ENCODE assay signal across 14 mouse cellular contexts in the genomic region with DNA sequence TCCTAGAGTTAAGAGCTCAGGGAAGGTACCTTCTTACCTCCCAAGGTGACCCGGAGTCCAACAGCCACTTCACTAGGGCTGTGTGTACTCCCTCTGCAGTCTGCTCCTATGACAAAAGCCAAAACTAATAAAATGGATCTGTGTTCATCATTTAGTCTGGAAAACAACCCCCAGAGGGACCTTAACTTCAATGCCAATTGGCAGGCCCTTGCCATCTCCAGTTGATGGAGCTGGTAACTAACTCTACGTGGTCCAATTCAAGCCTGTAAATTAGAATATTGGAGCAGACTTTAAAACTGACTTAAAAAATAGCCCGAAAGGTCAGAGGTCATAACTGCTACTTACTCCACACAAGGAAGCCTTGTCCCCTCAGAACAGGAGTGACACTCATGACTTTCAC. TPM values are rescaled to one million over a fixed set of nuclear protein-coding genes. Genes with fewer than 3 reads are reported as not detected.
A peak's percentile ranks its signal among the peaks of the same experiment; 100 is the strongest.
DNase-seq lines count a peak whose midpoint lies in the region; ATAC-seq and TF ChIP-seq lines count a peak whose summit lies in the region.
"Had no signal": no experiment of that assay in that cellular context is flagged by ENCODE, and none has a peak within 500 bp of the region (broad histone marks: within the 10 kb centered on the region; RNA-seq: fewer than 3 reads in every experiment).

No protein-coding gene starts in this region.

- no peak for TF ChIP-seq CTCF in heart, postnatal 0 days (IDR thresholded peaks at IDR 0.05; ENCODE audit: low read depth)
- TF ChIP-seq CTCF in thymus, adult 2 months (IDR thresholded peaks at IDR 0.05; ENCODE audit: borderline replicate concordance, control insufficient read depth, extremely low read depth, insufficient read depth, low read length, poor library complexity) = no peak

- intact Hi-C loops in gastrocnemius, postnatal 14 days (cut with DNase I; ENCODE audit: low total_unique reads) = no loop called here

- H3K9ac ChIP-seq in hindbrain, embryonic 16.5 days (ENCODE audit: low read depth, low read length) = no peak overlapping the region
- no peak overlapping the region for H3K9ac ChIP-seq in hindbrain, embryonic 11.5 days (ENCODE audit: low read depth, low read length)
- H3K9ac ChIP-seq in heart, postnatal 0 days (replicated peaks; ENCODE audit: low read depth, low read length) = no peak overlapping the region
- H3K9ac ChIP-seq in forebrain, embryonic 16.5 days (replicated peaks; ENCODE audit: low read depth, low read length) = no peak overlapping the region
- H3K9ac ChIP-seq: lung, embryonic 15.5 days had no signal

- H3K9me3 ChIP-seq in hindbrain, embryonic 16.5 days (ENCODE audit: control insufficient read depth, low read length) = no peaks in the 10 kb centered on the region
- no peaks in the 10 kb centered on the region for H3K9me3 ChIP-seq in hindbrain, embryonic 11.5 days (ENCODE audit: control insufficient read depth, low read length)
- H3K9me3 ChIP-seq in heart, postnatal 0 days (replicated peaks; ENCODE audit: control insufficient read depth, low read length) = no peaks in the 10 kb centered on the region
- H3K9me3 ChIP-seq in forebrain, embryonic 16.5 days (ENCODE audit: control insufficient read depth, low read length) = no peaks in the 10 kb centered on the region
- H3K9me3 ChIP-seq: lung, embryonic 15.5 days had no signal

- H3K27me3 ChIP-seq in hindbrain, embryonic 16.5 days (replicated peaks; ENCODE audit: control insufficient read depth, insufficient read depth, low read length) = no peaks in the 10 kb centered on the region
- H3K27me3 ChIP-seq in hindbrain, embryonic 11.5 days (ENCODE audit: control insufficient read depth, insufficient read depth, low read length) = no peaks in the 10 kb centered on the region
- no peaks in the 10 kb centered on the region for H3K27me3 ChIP-seq in heart, postnatal 0 days (ENCODE audit: control insufficient read depth, insufficient read depth, low read length)
- H3K27me3 ChIP-seq in forebrain, embryonic 16.5 days (replicated peaks; ENCODE audit: control insufficient read depth, insufficient read depth, low read length) = no peaks in the 10 kb centered on the region
- no peaks in the 10 kb centered on the region for H3K27me3 ChIP-seq in thymus, adult 2 months (ENCODE audit: control insufficient read depth, insufficient read depth, low read length)
- H3K27me3 ChIP-seq: lung, embryonic 15.5 days had no signal

- TF ChIP-seq EP300 in heart, postnatal 0 days (IDR thresholded peaks at IDR 0.05; ENCODE audit: low read depth) = no peak

- no peak for TF ChIP-seq POLR2A in thymus, adult 2 months (IDR thresholded peaks at IDR 0.05; ENCODE audit: control insufficient read depth, extremely low read depth, insufficient read depth, low read length, poor library complexity)

- no peaks in the 10 kb centered on the region for H3K36me3 ChIP-seq in hindbrain, embryonic 16.5 days (ENCODE audit: control insufficient read depth, insufficient read depth, low read length)
- no peaks in the 10 kb centered on the region for H3K36me3 ChIP-seq in hindbrain, embryonic 11.5 days (ENCODE audit: control insufficient read depth, insufficient read depth, low read length)
- 0 out of 2 replicates have a peak, but pooled peaks cover 3% of the 10 kb centered on the region for H3K36me3 ChIP-seq in heart, postnatal 0 days (replicated peaks; ENCODE audit: control insufficient read depth, insufficient read depth, low read length)
- H3K36me3 ChIP-seq in forebrain, embryonic 16.5 days (ENCODE audit: control insufficient read depth, insufficient read depth) = no peaks in the 10 kb centered on the region
- H3K36me3 ChIP-seq in thymus, adult 2 months (ENCODE audit: control insufficient read depth, insufficient read depth, low read length) = no peaks in the 10 kb centered on the region
- H3K36me3 ChIP-seq: lung, embryonic 15.5 days had no signal

- 85% methylated on average over 3 of the region's 3 CpGs for WGBS in hindbrain, embryonic 16.5 days
- WGBS in hindbrain, embryonic 11.5 days = 79% methylated on average over 3 of the region's 3 CpGs
- WGBS in heart, postnatal 0 days = 61% methylated on average over 3 of the region's 3 CpGs
- WGBS in forebrain, embryonic 16.5 days = 92% methylated on average over 3 of the region's 3 CpGs
- over 99% methylated on average over 3 of the region's 3 CpGs for WGBS in thymus, adult 2 months

- no peak overlapping the region for H3K4me3 ChIP-seq in hindbrain, embryonic 16.5 days (ENCODE audit: low read length)
- no peak overlapping the region for H3K4me3 ChIP-seq in hindbrain, embryonic 11.5 days (ENCODE audit: low read depth, low read length)
- H3K4me3 ChIP-seq in heart, postnatal 0 days (ENCODE audit: low read depth, low read length) = no peak overlapping the region
- no peak overlapping the region for H3K4me3 ChIP-seq in forebrain, embryonic 16.5 days (replicated peaks; ENCODE audit: low read length)
- H3K4me3 ChIP-seq in thymus, adult 2 months (ENCODE audit: control insufficient read depth, insufficient read depth, low read length) = no peak overlapping the region
- H3K4me3 ChIP-seq: lung, embryonic 15.5 days had no signal

- no peak overlapping the region for H3K27ac ChIP-seq in hindbrain, embryonic 16.5 days (ENCODE audit: low read depth, low read length)
- H3K27ac ChIP-seq in hindbrain, embryonic 11.5 days (ENCODE audit: low read depth, low read length) = no peak overlapping the region
- peak overlapping the region; percentile 90 for H3K27ac ChIP-seq in heart, postnatal 0 days (ENCODE audit: low read depth)
- no peak overlapping the region for H3K27ac ChIP-seq in forebrain, embryonic 16.5 days (ENCODE audit: low read length)
- no peak overlapping the region for H3K27ac ChIP-seq in thymus, adult 2 months (ENCODE audit: control insufficient read depth, insufficient read depth, low read length)
- H3K27ac ChIP-seq: lung, embryonic 15.5 days had no signal

- H3K4me2 ChIP-seq in hindbrain, embryonic 16.5 days (ENCODE audit: low read length) = no peak overlapping the region
- H3K4me2 ChIP-seq in hindbrain, embryonic 11.5 days (replicated peaks; ENCODE audit: low read depth, low read length) = no peak overlapping the region
- H3K4me2 ChIP-seq in heart, postnatal 0 days (ENCODE audit: low read depth, low read length) = no peak overlapping the region
- H3K4me2 ChIP-seq in forebrain, embryonic 16.5 days (ENCODE audit: low read length) = no peak overlapping the region
- H3K4me2 ChIP-seq: liver, embryonic 11.5 days; lung, embryonic 15.5 days had no signal

- peaks cover 19% of the 10 kb centered on the region for H3K4me1 ChIP-seq in hindbrain, embryonic 16.5 days (ENCODE audit: control insufficient read depth, insufficient read depth, low read depth, low read length)
- H3K4me1 ChIP-seq in hindbrain, embryonic 11.5 days (replicated peaks; ENCODE audit: control insufficient read depth, insufficient read depth, low read length) = peaks cover 2% of the 10 kb centered on the region; the same call in 1 of the 2 replicates
- peaks cover 41% of the 10 kb centered on the region for H3K4me1 ChIP-seq in heart, postnatal 0 days (ENCODE audit: control insufficient read depth, insufficient read depth)
- H3K4me1 ChIP-seq in forebrain, embryonic 16.5 days (replicated peaks; ENCODE audit: control insufficient read depth, insufficient read depth, low read length) = peaks cover 39% of the 10 kb centered on the region
- no peaks in the 10 kb centered on the region for H3K4me1 ChIP-seq in thymus, adult 2 months (replicated peaks; ENCODE audit: control insufficient read depth, insufficient read depth, low read length)

- 0 out of 2 replicates have a peak, but pooled peaks have one; percentile 25 for ATAC-seq in hindbrain, embryonic 16.5 days
- no peak for ATAC-seq in hindbrain, embryonic 11.5 days (ENCODE audit: low FRiP score)
- ATAC-seq in heart, postnatal 0 days (ENCODE audit: insufficient read depth, low read depth) = peak; percentile 43
- ATAC-seq in forebrain, embryonic 16.5 days = no peak

- DNase-seq in gastrocnemius, postnatal 14 days = peak; percentile 13
- DNase-seq in gastrocnemius, adult 8-10 months (ENCODE audit: low spot score in 2 of 2) = no peak
- no peak for DNase-seq in hindbrain, embryonic 11.5 days (ENCODE audit: low spot score)
- peak; percentile 52 for DNase-seq in adipocyte (ENCODE audit: low spot score)
- DNase-seq in heart, postnatal 0 days (ENCODE audit: low spot score) = no peak
- no peak for DNase-seq in thymus, adult 2 months
- DNase-seq: cerebellum, adult 11-12 months; kidney, adult 18-20 months; kidney, postnatal 36 days; right cerebral cortex, adult 18-20 months had no signal

RNA-seq across cellular contexts. Expression of gene Sorbs1, which starts 45.3 kb away (rescaled TPM):
- total RNA-seq in gastrocnemius, postnatal 14 days (2021) = 100 to 1,000 TPM in 1 of 2 experiments, 10 to 100 TPM in 1; 59.4 to 109 TPM
- total RNA-seq in gastrocnemius, adult 8-10 months (2022) = 100 to 1,000 TPM; 169 to 173 (median 171) TPM
- polyA plus RNA-seq in hindbrain, embryonic 16.5 days (2015; fragmentation: Nextera tagmentation; extraction: Ambion mirVana) = 83.6 and 101 TPM in 2 replicates
- polyA plus RNA-seq in hindbrain, embryonic 11.5 days (2014; fragmentation: Nextera tagmentation; extraction: Ambion mirVana) = 82.7 and 97.2 TPM in 2 replicates
- total RNA-seq in heart, postnatal 0 days (2014; rRNA removed; ENCODE audit: low replicate concordance) = 77.7 and 140 TPM in 2 replicates
- polyA plus RNA-seq in heart, postnatal 0 days (2015; fragmentation: Nextera tagmentation; extraction: Ambion mirVana) = 153 and 159 TPM in 2 replicates
- 112 and 128 TPM in 2 replicates for polyA plus RNA-seq in forebrain, embryonic 16.5 days (2015; fragmentation: Nextera tagmentation; extraction: Ambion mirVana)
- 9.4 and 14.0 TPM in 2 replicates for polyA plus RNA-seq in thymus, adult 2 months (2012; rRNA removed)

Comparison
In these comparisons a context has a peak if more than half of its experiments do, and no peak if none do; other contexts are left out.
1. DNase-seq: peak in gastrocnemius, postnatal 14 days (single experiment) and adipocyte (single experiment); none in gastrocnemius, adult 8-10 months (0 of 2), hindbrain, embryonic 11.5 days (single experiment), heart, postnatal 0 days (single experiment) and thymus, adult 2 months (single experiment).
2. ATAC-seq: peak in hindbrain, embryonic 16.5 days (single experiment) and heart, postnatal 0 days (single experiment); none in hindbrain, embryonic 11.5 days (single experiment) and forebrain, embryonic 16.5 days (single experiment).